Mouse (Mus musculus) liver, adult 2 months (tissue): Measurements from ENCODE around the gene Sstr2.

Experiments
- CTCF ChIP-seq: fragments of 200-500 bp; IDR thresholded peaks from 2 replicates; pipeline ENCODE4 v1.5.1; 2011; ENCODE audit warnings: low read depth, low read length, control low read depth
- POLR2A ChIP-seq: fragments of 200-500 bp; IDR thresholded peaks from 2 replicates; pipeline ENCODE4 v1.6.1; 2011; ENCODE audit warnings: low read length, control low read depth; ENCODE audit not compliant: insufficient read depth; ENCODE audit errors: extremely low read depth

DNA sequence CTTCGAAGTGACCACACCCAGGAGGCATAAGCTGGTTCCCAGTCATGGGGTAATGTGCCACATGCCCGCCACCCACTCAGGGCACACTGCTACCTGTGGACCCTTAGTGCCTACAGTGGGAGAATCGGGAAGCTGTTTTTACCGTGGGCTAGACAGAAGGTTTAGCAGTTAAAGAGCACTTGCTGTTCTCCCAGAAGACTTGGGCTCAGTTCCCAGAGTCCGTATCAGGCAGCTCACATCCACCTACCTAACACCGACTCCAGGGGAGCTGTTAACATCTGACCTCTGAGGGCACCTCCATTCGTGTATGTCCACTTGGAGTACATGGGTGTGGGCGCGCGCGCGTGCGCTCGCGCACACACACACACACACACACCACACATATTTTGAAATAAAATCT, 35.0 kb downstream of the Sstr2 start:
- no peak for TF ChIP-seq CTCF
- no peak for TF ChIP-seq POLR2A
